Mouse (Mus musculus) cerebellum, adult 2 months (tissue): Measurements from ENCODE around the gene Ankrd6. TPM values are rescaled to one million over a fixed set of nuclear protein-coding genes. Genes with fewer than 3 reads are reported as not detected.

ENCODE experiments used
- DNase-seq, 2 experiments: peaks; one replicate each; pipeline ENCODE4 v3.0.0; 2021
- H3K27ac ChIP-seq: fragments of 200-500 bp; 2 replicates; pipeline ENCODE4 v1.5.1; 2012; ENCODE audit warnings: low read length, control low read depth, inconsistent platforms; ENCODE audit not compliant: insufficient read depth
- H3K27me3 ChIP-seq: fragments of 200-500 bp; 2 replicates; pipeline ENCODE4 v1.6.1; 2012; ENCODE audit warnings: inconsistent platforms, mild to moderate bottlenecking, low read length, moderate library complexity; ENCODE audit not compliant: control insufficient read depth, insufficient read depth
- H3K4me1 ChIP-seq: fragments of 200-500 bp; 2 replicates; pipeline ENCODE4 v1.6.1; 2011; ENCODE audit warnings: low read length; ENCODE audit not compliant: control insufficient read depth, insufficient read depth
- H3K4me3 ChIP-seq: fragments of 200-500 bp; replicated peaks from 2 replicates; pipeline ENCODE3; 2011; ENCODE audit warnings: mild to moderate bottlenecking, low read depth, low read length, control low read depth; ENCODE audit not compliant: insufficient read depth
- CTCF ChIP-seq: fragments of 200-500 bp; IDR thresholded peaks from 2 replicates; pipeline ENCODE4 v1.5.1; 2011; ENCODE audit warnings: low read depth, mild to moderate bottlenecking, control low read depth, low read length, moderate library complexity, borderline replicate concordance; ENCODE audit not compliant: insufficient read depth
- POLR2A ChIP-seq: fragments of 200-500 bp; IDR thresholded peaks from 2 replicates; pipeline ENCODE4 v1.6.1; 2011; ENCODE audit warnings: low read length, control low read depth, borderline replicate concordance; ENCODE audit not compliant: insufficient read depth
- WGBS: fragments of 180-500 bp; shearing (Covaris S2); methylation state at CpG from one replicate; pipeline ENCODE4 v1.1.7; 2018; 5-methylcytosine and 5-hydroxymethylcytosine counted together
- polyA plus RNA-seq: library from polyadenylated mRNA; depleted of rRNA; stranded (reverse); fragments of >200 nt; gene quantifications from 2 replicates; pipeline ENCODE4 v1.2.3, GENCODE M21; 2012

Ankrd6 gene
- polyA plus RNA-seq, 1 experiment = 9.4 TPM

- TF ChIP-seq POLR2A (no peak), CTCF (no peak)
- Histone ChIP-seq H3K4me1 (no peaks in the 10 kb centered on the region), H3K4me3 (no peak overlapping the region), H3K27ac (no peak overlapping the region), H3K27me3 (no peaks in the 10 kb centered on the region)
- DNase-seq = no peak
- WGBS = 72% methylated on average over 10 of the region's 10 CpGs
Observed at GRCm38 (mm10) chr4:32889996-32890734, 60.5 kb downstream of the Ankrd6 start.

- 11% methylated on average over 11 of the region's 11 CpGs for WGBS
- H3K4me1 ChIP-seq = no peaks in the 10 kb centered on the region
- H3K27me3 ChIP-seq = no peaks in the 10 kb centered on the region
- DNase-seq = peak; percentile 42 to 55
- no peak overlapping the region for H3K27ac ChIP-seq
- H3K4me3 ChIP-seq = peak overlapping the region; percentile 8
- TF ChIP-seq POLR2A = no peak
- no peak for TF ChIP-seq CTCF
Observed at GRCm38 (mm10) chr4:32889246-32889645, 61.4 kb downstream of the Ankrd6 start.

GRCm38 (mm10) chr4:32886479-32886878 is 64.2 kb downstream of the Ankrd6 start:
- DNase-seq = no peak
- Histone ChIP-seq H3K4me1 (no peaks in the 10 kb centered on the region), H3K4me3 (no peak overlapping the region), H3K27me3 (no peaks in the 10 kb centered on the region), H3K27ac (no peak overlapping the region)
- 97% methylated on average over 3 of the region's 3 CpGs for WGBS
- TF ChIP-seq POLR2A (no peak), CTCF (no peak)

GRCm38 (mm10) chr4:32884599-32884998 is 66.0 kb downstream of the Ankrd6 start:
- no peak for TF ChIP-seq POLR2A
- TF ChIP-seq CTCF = no peak

GRCm38 (mm10) chr4:32881001-32881400 is 69.6 kb downstream of the Ankrd6 start:
- no peak overlapping the region for H3K27ac ChIP-seq
- H3K4me1 ChIP-seq = no peaks in the 10 kb centered on the region
- H3K27me3 ChIP-seq = no peaks in the 10 kb centered on the region
- TF ChIP-seq CTCF (no peak), POLR2A (no peak)
- DNase-seq = no peak
- no peak overlapping the region for H3K4me3 ChIP-seq
- 89% methylated on average over 4 of the region's 4 CpGs for WGBS

More at GRCm38 (mm10) chr4:32884599-32884998, 66.0 kb downstream of the Ankrd6 start:
- 26% methylated on average over 9 of the region's 9 CpGs for WGBS
- no peaks in the 10 kb centered on the region for H3K4me1 ChIP-seq
- DNase-seq = no peak
- no peak overlapping the region for H3K4me3 ChIP-seq
- H3K27me3 ChIP-seq = no peaks in the 10 kb centered on the region
- H3K27ac ChIP-seq = no peak overlapping the region

- WGBS = 88% methylated on average over 4 of the region's 4 CpGs
- no peak for DNase-seq
- Histone ChIP-seq H3K27me3 (no peaks in the 10 kb centered on the region), H3K27ac (no peak overlapping the region), H3K4me1 (no peaks in the 10 kb centered on the region), H3K4me3 (no peak overlapping the region)
- no peak for TF ChIP-seq POLR2A
- TF ChIP-seq CTCF = no peak
Observed at GRCm38 (mm10) chr4:32874669-32875068, 76.0 kb downstream of the Ankrd6 start.

- TF ChIP-seq CTCF = no peak
- TF ChIP-seq POLR2A = no peak
- no peak for DNase-seq
- 88% methylated on average over 8 of the region's 8 CpGs for WGBS
Observed at GRCm38 (mm10) chr4:32872189-32872749, 78.4 kb downstream of the Ankrd6 start.

GRCm38 (mm10) chr4:32869370-32869769 is 81.3 kb downstream of the Ankrd6 start:
- Histone ChIP-seq H3K4me3 (no peak overlapping the region), H3K27me3 (no peaks in the 10 kb centered on the region), H3K27ac (no peak overlapping the region), H3K4me1 (no peaks in the 10 kb centered on the region)
- 67% methylated on average over 9 of the region's 9 CpGs for WGBS
- TF ChIP-seq POLR2A = no peak
- no peak for TF ChIP-seq CTCF
- DNase-seq = no peak

More at GRCm38 (mm10) chr4:32872189-32872749, 78.4 kb downstream of the Ankrd6 start:
- no peaks in the 10 kb centered on the region for H3K4me1 ChIP-seq
- no peak overlapping the region for H3K27ac ChIP-seq
- H3K27me3 ChIP-seq = no peaks in the 10 kb centered on the region
- H3K4me3 ChIP-seq = no peak overlapping the region
